Mouse (Mus musculus) cerebellum, postnatal 25 days (tissue): ENCODE measurements at regions not wholly inside any gene's neighbourhood (a gene's known extent, or its start where the extent isn't known, plus 50 kb on each side); places are given as distances from the start of the nearest gene placed in this dataset.
A peak's percentile ranks its signal among the peaks of the same experiment; 100 is the strongest.

ENCODE experiments used
- DNase-seq, 2 experiments: peaks; one replicate each; pipeline ENCODE4 v3.0.0; 2021; ENCODE audit warnings: mixed read lengths in 2 of 2

GRCm38 (mm10) chr4:139907366-139907765 is 60.5 kb downstream of the Klhdc7a start:
- no peak for DNase-seq

GRCm38 (mm10) chr4:139906176-139906575 is 61.6 kb downstream of the Klhdc7a start:
- DNase-seq: no peak

GRCm38 (mm10) chr4:139905093-139905783 is 62.6 kb downstream of the Klhdc7a start:
- no peak for DNase-seq

- DNase-seq: no peak
Measured at GRCm38 (mm10) chr4:139899960-139900359, 66.6 kb upstream of the Pax7 start.

GRCm38 (mm10) chr4:139899410-139899809 is 66.1 kb upstream of the Pax7 start:
- DNase-seq: peak in 1 of 2 experiments; percentile 18

- DNase-seq: no peak
Measured at GRCm38 (mm10) chr4:139892678-139893077, 59.4 kb upstream of the Pax7 start.

- DNase-seq: no peak
Measured at GRCm38 (mm10) chr4:139889013-139889412, 55.7 kb upstream of the Pax7 start.
